Mouse (Mus musculus): ENCODE data around the gene Vps25.
A peak's percentile ranks its signal among the peaks of the same experiment; 100 is the strongest.

Gene Vps25

DNA sequence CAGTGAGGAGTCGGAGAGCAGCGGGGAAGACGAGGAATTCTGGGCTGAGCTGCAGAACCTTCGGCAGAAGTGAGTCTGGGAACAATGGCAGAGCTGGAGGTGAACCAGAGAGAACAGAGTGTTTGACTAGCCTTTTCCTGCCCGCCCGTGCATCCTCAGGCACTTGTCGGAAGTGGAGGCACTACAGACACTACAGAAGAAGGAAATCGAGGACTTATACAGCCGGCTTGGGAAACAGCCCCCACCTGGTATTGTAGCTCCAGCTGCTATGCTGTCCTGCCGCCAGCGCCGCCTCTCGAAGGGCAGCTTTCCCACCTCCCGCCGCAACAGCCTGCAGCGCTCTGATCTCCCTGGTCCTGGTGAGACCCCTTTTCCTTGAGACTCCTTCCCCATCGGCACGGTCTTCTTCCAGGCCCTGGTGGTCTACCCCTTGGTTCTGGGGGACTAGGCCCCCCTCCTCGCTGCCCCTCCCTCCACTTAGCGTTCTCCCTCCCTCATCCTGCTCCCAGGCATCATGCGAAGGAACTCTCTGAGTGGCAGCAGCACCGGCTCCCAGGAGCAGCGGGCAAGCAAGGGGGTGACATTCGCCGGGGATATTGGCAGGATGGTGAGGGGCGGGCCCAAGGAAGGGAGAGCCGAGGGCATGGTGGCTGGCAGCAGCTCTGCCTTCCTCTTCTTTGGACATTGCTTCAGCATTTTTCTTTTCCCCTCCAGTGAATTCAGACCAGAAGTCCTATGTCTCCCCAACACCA is 23.0 kb downstream of the Vps25 start:
- no peak for DNase-seq (ENCODE audit: low read depth, low spot score)

DNA sequence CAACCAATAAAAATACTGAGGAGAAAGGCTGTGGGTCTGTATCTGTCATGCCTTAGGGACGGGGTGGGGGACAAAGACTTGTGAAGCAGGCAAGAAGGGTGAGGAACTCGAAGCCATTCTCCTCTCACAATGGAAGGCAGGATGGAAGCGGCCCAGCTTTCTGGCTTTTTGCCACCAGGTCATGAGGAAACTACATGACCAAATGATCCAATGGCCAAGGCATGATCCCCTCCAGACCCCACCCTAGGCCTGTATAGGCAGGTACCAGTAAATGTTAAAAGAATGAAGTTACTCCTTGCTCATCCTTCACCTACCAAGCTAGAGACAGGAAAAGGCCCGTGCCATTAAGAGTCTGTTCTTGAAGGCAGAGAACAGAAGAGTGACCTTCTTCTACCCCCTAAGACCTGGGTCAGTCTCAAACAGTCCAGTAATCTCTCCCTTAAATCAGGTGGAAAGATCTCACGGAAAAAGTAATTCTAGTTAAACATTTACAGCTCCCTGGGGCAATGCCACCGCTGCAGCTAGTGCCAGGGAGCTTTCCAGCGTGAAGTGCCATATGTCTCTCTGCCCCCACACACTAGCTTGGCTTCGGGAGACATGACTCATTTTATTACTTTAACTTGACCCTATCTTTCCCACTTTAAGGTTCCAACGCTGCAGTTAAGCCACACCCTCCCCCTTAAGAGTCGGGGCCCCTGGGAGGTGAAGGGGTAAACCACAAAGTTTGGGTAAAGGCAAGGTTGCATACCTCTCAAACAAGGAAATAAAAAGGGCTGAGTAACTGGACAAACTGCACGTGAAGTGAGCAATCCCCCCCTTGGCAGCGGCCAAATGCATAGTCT is 24.1 kb downstream of the Vps25 start:
- peak; percentile 89 for DNase-seq (ENCODE audit: low read depth, low spot score)

DNA sequence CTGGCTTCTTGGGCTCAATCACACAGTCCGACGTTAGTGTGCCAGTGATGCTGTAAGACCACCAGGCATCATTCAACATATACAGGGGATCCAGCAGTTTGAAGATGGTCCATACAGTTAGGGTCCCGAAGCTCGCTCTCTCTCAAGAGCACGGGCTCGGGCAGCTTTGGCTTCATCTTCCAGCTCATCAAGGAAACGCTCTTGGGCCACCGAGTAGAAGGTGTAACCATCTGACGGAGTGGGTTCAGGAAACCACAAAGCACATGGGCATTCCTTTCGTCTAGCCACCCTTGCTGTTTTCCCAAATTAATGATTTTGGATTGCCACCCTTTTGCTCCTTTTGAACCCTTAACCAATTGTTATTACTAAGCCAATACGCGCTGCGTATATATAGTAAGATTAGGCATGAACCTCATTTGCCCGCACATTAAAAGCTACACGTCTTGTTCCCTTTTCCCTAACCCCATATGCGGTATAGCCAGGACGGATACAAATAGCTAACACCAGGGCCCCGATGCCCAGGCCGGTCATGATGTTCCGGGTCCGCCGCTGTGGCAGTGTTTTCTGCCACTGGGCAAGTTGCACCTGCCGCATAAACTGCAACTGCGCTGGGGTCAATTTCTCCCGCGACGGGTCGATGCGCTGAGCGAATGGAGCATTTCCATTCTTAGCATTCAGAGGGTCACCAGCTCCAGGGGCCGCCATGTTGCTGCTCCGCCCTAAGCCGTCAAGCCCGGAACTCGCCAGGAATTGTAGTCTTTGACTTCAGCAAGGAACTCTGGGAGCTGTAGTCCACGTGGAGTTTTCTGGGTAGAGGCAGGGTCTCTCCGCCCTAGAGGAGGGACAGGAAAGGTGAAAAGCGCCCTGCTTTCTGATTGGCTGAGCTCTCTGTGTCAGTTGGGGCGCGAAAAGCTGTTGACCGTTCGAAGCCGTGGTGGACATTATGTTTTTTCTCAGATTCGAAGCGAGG is 25.0 kb downstream of the Vps25 start, which contains the start of the genes Cntd1 and Coa3:
Cntd1 (plus strand) TSS at position 790 of the 970 bp plus-strand sequence.
Coa3 (minus strand) TSS at position 892 of the 970 bp plus-strand sequence.
- peak; percentile 81 for DNase-seq (ENCODE audit: low read depth, low spot score)

DNA sequence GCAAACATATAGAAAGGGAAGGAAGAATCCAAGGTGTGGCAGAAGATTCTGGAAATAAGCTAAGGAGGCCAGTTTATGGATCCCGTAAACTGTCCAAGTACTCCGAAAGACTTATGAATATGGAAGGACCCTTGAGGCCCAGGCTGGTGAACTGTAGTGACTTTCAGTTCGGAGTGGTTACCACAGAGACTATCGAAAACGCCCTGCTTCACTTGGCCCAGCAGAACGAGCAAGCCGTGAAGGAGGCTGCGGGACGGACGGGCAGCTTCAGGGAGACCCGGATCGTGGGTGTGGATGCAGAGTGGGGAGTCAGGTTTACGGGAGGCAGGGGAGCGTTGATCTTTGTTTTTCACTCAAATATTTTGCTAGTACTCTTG is 25.7 kb downstream of the Vps25 start:
- DNase-seq (ENCODE audit: low read depth, low spot score): no peak

DNA sequence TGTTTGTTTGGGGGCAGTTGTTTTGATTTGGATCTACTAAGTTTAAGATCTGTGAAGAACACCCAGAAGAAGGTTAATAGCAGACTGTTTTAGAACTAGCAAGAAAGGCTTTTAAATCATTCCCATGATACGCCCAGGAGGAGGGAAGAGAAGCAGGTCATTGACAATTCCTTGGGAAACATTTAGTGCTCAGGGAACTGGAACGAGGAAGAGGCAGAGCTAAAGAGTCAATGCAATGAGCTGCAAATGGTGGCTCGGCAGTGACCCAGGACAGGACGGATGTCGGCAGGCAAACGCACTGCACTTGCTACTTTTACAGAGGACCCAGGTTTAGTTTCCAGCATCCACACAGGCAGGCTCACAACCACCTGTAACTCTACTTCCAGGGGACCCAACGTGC is 27.3 kb downstream of the Vps25 start:
- DNase-seq (ENCODE audit: low read depth, low spot score): no peak

DNA sequence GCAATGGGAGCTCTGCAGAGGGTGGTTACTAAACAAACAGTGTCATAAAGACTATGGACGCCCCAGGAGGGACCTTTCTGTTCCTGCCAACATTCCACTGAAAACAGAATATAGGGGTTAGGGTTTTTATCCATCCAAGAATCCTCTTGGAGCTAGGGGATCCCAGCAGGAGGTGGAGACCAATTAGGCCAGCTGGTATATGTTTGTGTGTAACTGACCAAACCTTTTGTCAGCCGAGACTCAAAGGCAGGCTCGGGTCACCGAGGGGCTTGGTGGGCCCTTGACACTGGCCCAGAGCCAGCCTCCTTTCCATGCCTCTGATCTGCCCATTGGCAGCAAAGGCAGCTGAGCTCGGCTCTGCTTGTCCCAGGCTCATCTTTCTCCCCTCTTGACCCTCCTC is 29.4 kb downstream of the Vps25 start:
- no peak for DNase-seq (ENCODE audit: low read depth, low spot score)

DNA sequence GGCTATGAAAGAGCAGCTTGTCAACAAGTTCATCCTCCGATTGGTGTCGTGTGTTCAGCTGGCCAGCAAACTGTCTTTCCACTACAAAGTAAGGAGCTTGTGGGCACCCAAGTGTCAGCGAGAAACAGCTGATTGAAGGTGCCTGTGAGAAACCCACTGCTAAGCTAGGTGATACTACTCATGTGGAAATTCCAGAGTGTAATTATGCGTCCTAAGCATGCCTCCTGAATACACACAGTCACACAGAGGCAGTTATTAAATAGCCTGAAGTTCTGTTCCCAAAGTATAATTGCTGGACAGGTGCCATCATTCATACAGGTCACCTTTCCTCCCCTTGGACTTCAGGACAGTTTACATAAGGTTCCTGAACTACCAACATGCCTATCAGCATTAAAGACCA is 30.3 kb downstream of the Vps25 start:
- DNase-seq (ENCODE audit: low read depth, low spot score): no peak

DNA sequence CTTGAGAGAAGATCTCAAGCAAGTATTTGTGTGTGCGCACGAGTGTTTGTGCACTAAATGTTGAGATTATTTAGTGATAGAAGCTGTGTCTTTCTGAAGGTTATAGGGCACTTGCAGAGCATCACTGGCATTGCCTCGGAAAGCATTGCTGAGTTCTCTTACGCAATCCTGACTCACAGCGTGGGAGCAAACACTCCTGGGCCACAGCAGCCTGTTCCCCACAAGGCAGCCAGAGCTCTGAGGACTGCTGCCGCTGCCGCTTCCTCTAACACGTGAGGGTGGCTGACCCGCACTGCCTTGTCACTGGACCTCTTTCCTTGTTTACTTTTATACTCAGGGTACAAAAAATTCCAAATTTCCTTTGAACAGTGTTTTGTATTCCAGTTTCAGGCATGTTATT is 33.8 kb downstream of the Vps25 start:
- peak; percentile 82 for DNase-seq (ENCODE audit: low read depth, low spot score)

DNA sequence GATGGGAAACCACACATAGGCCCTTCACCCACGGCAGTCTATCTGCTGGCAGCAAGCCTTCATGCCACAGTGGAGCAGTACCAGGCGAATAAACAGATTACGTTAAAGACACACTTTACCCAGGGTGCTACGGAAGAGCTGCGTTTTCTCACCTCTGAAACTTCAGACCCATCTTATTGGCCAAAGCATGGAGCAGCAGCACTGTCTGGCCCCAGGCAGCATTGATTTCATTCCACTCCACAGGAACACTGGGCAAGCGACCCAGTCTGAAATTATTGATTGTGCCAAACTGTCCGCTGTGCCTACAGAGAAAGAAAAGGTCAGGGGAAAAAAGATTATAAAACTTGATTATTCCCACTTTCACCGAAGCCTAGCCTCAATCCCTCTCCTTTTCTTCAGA is 37.7 kb downstream of the Vps25 start:
- DNase-seq (ENCODE audit: low read depth, low spot score): no peak

DNA sequence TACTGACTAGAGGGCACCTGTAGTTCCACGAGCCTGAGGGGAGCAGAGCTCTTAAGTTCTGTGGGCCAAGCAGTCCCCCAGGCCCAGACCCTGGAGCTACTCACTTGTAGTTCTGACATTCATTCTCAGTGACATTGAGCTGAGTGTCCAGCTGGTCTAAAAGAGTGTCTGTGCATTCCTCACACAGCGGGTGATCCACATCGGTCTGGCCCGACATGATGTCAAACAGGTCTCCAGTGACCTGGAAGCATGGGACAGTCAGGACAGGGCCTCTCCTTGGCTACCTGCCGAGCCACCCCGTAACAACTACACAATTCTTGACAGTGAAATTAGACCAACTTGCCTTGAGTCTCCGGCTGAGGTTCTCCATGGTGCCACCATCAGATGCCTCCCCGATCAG is 41.7 kb downstream of the Vps25 start:
- DNase-seq (ENCODE audit: low read depth, low spot score): no peak

DNA sequence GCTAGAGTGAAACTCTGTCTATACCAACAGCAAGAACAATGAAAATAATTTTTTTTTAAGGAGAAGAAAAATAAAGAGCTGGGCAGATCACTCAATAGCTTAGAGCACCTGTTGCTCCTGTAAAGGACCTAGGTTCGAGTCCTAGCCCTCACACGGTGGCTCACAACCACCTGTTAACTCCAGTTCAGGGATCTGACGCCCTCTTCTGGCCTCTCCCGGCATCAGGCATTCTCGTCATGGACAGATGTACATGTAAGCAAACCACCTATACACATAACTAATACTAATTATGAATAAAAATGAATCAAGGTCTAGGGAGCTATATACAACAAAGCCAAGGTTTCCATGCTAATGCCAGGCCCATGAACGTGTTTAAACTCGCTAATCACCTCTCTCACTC is 47.4 kb downstream of the Vps25 start:
- no peak for DNase-seq (ENCODE audit: low read depth, low spot score)

DNA sequence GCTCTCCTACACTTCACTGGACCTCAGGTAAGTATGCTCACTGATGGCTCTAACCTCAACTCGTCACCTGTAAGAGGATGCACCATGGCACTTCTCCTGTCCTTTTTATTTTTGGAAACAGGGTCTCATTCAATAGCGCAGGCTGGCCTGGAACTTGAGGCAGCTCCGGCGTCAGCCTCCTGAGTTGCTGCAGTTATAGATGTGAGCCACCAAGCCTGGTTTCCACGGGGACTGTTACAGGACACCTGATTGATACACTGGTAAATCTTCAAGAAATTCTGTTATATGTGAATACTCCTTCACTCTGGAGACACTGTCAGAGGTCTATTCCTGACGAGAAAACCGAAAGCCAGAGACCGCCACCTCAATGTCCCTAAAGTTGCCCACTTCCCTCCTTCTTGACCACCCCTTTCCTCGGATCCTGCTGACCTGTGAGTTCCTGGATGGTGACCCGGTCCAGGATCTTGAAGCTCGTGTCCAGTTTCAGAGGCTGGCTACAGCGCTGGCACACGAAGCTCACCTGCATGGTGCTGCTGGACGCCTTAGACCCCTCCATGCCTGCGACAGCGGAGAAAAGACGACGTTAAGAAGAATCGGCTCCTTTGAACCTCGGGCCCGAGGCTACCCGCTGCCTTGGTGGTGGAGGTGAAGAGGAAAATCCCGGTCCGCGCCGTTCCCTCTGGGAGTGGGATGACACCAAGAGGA is 47.9 kb downstream of the Vps25 start:
- DNase-seq (ENCODE audit: low read depth, low spot score): no peak

DNA sequence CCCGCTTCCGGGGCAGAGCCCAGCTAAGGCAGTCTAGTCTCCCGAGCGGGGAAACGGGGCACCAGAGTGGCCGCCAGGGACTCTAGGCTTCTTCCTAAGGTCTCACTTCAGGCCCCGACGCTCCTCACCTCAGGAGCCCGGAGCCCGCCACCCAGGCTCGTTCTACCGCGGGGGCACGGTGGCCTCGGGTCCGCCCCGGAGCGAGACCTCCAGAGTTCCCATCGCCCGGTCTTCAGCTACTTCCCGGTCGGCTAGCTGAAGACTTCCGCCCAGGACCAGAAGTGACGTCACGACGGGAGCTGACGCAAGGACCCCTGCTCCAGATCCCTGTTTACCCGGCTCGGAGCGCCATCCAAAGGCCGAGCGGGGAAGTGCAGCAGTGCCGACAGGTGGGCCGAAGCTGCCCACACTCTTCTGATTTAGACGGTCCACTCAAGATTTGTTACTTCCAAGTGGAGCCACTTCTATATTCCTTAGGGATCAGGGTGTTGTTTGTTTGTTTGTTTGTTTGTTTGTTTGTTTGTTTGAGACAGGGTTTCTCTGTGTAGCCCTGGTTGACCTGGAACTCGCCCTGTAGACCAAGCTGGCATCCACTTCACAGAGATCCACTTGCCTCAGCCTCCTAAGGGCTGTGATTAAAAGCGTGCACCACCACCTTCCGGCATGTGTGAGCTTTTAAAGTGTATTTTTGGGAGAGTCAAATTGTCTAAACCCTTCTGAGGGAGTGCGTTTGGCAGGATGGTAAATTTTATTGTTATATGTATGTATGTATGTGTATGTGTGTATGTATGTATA is 48.7 kb downstream of the Vps25 start, which contains the start of gene Becn1:
Becn1 (minus strand) TSS at position 283 of the 795 bp plus-strand sequence.
- peak; percentile 98 for DNase-seq (ENCODE audit: low read depth, low spot score)

DNA sequence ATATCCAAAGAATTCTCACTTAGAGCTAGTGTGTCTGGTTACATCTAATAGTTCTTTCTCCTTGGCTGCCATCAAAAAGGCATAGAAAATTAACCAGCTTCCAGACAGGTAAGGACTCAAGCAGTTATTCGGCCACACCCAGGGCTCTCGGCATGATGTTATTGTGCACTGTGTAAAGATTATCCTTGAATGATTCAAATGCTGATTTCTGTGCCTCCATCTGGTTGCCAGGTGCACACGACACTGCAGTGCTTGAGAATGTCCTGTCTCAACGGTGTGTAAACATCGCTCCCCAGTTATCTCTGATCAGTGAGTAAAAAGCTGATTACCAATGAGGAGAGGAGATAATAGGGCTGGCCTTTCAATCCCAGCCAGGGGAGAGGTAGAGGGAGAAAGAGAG is 54.2 kb downstream of the Vps25 start:
- no peak for DNase-seq (ENCODE audit: low read depth, low spot score)
